In genomic region chr19:4698856-4699255, GRCm38 (mm10) we compare ENCODE assay signal across 8 mouse cellular contexts. TPM values are rescaled to one million over a fixed set of nuclear protein-coding genes. Genes with fewer than 3 reads are reported as not detected.
A peak's percentile ranks its signal among the peaks of the same experiment; 100 is the strongest.
DNase-seq lines count a peak whose midpoint lies in the region; ATAC-seq and TF ChIP-seq lines count a peak whose summit lies in the region.

No protein-coding gene starts in this region.

- H3K36me3 ChIP-seq in hindbrain, postnatal 0 days (ENCODE audit: insufficient read depth, low read length) = no peaks in the 10 kb centered on the region

- peak overlapping the region; percentile 74 for H3K4me2 ChIP-seq in hindbrain, postnatal 0 days (ENCODE audit: low read depth, low read length)

- H3K9ac ChIP-seq in hindbrain, postnatal 0 days (replicated peaks; ENCODE audit: low read length) = peak overlapping the region; percentile 71

- H3K9me3 ChIP-seq in hindbrain, postnatal 0 days (ENCODE audit: low read length) = no peaks in the 10 kb centered on the region

- ATAC-seq in hindbrain, postnatal 0 days = no peak

- peak in 1 of 2 experiments; percentile 21 for DNase-seq in layer of hippocampus, adult 2 months (ENCODE audit: low spot score in 2 of 2)
- DNase-seq in layer of hippocampus, adult 9-10 months (ENCODE audit: low spot score) = no peak
- peak; percentile 51 to 58 for DNase-seq in cerebellum, postnatal 36 days
- no peak for DNase-seq in hindbrain, postnatal 0 days (ENCODE audit: low spot score)
- no peak for DNase-seq in adrenal gland, postnatal 4 days (ENCODE audit: low spot score in 2 of 2)
- DNase-seq in lung, postnatal 14 days = no peak
- DNase-seq in thymus, postnatal 14 days = no peak

- TF ChIP-seq POLR2A in olfactory bulb, adult 2 months (IDR thresholded peaks at IDR 0.05; ENCODE audit: insufficient read depth, low read depth, low read length) = no peak

- H3K4me1 ChIP-seq in hindbrain, postnatal 0 days (ENCODE audit: insufficient read depth, low read length) = peaks cover 11% of the 10 kb centered on the region; the same call in 1 of the 2 replicates
- peaks cover 21% of the 10 kb centered on the region for H3K4me1 ChIP-seq in olfactory bulb, adult 2 months (ENCODE audit: control insufficient read depth, insufficient read depth, low read length)

- H3K27ac ChIP-seq in layer of hippocampus, adult 2 months = peak overlapping the region; percentile 97
- peak overlapping the region; percentile 83; the same call in 1 of the 2 replicates for H3K27ac ChIP-seq in hindbrain, postnatal 0 days
- peak overlapping the region; percentile 62 for H3K27ac ChIP-seq in olfactory bulb, adult 2 months (ENCODE audit: insufficient read depth, low read depth, low read length)

- H3K27me3 ChIP-seq in hindbrain, postnatal 0 days (ENCODE audit: insufficient read depth, low read length) = no peaks in the 10 kb centered on the region

- WGBS in hindbrain, postnatal 0 days = 24% methylated on average over 8 of the region's 8 CpGs
- 23% methylated on average over 8 of the region's 8 CpGs for WGBS in olfactory bulb, adult 2 months

- H3K4me3 ChIP-seq in layer of hippocampus, adult 2 months = peak overlapping the region; percentile 64
- H3K4me3 ChIP-seq in hindbrain, postnatal 0 days (ENCODE audit: low read length) = peak overlapping the region; percentile 57
- H3K4me3 ChIP-seq in olfactory bulb, adult 2 months (ENCODE audit: insufficient read depth, low read depth, low read length) = peak overlapping the region; percentile 17

- no peak for TF ChIP-seq CTCF in layer of hippocampus, adult 2 months (conservative IDR thresholded peaks at IDR 0.05)
- no peak for TF ChIP-seq CTCF in hindbrain, postnatal 0 days (IDR thresholded peaks at IDR 0.05; ENCODE audit: low read depth)
- TF ChIP-seq CTCF in olfactory bulb, adult 2 months (IDR thresholded peaks at IDR 0.05; ENCODE audit: insufficient read depth, low read depth, low read length) = no peak

RNA-seq across cellular contexts. Expression of gene Gm960, which starts 0.4 kb away (rescaled TPM):
- total RNA-seq in layer of hippocampus, adult 2 months (2021) = 1 to 10 TPM; 1.2 to 2.5 TPM
- 1.3 and 4.2 TPM in 2 replicates for total RNA-seq in hindbrain, postnatal 0 days (2014; rRNA removed)
- polyA plus RNA-seq in hindbrain, postnatal 0 days (2015; fragmentation: Nextera tagmentation; extraction: Ambion mirVana) = 5.2 and 5.5 TPM in 2 replicates
- polyA plus RNA-seq in olfactory bulb, adult 2 months (2012; ENCODE audit: insufficient read depth, insufficient read length, low replicate concordance, missing spikeins) = not detected in 2 replicates
- under 1 TPM; 0.28 to 0.56 TPM for total RNA-seq in adrenal gland, postnatal 4 days (2021)

RNA-seq across cellular contexts. Expression of gene Sptbn2, which starts 12.1 kb away (rescaled TPM):
- total RNA-seq in layer of hippocampus, adult 2 months (2021) = 100 to 1,000 TPM; 588 to 591 TPM
- 143 and 164 TPM in 2 replicates for total RNA-seq in hindbrain, postnatal 0 days (2014; rRNA removed)
- 17.9 TPM in 2 replicates for polyA plus RNA-seq in hindbrain, postnatal 0 days (2015; fragmentation: Nextera tagmentation; extraction: Ambion mirVana)
- polyA plus RNA-seq in olfactory bulb, adult 2 months (2012; ENCODE audit: insufficient read depth, insufficient read length, low replicate concordance, missing spikeins) = 60.8 TPM in 1 of 2 replicates, not detected in the other
- total RNA-seq in adrenal gland, postnatal 4 days (2021) = 1 to 10 TPM; 4.7 to 5.3 TPM

RNA-seq across cellular contexts. Expression of gene Rbm4b, which starts 57.4 kb away (rescaled TPM):
- 10 to 100 TPM; 16.8 to 17.9 TPM for total RNA-seq in layer of hippocampus, adult 2 months (2021)
- total RNA-seq in hindbrain, postnatal 0 days (2014; rRNA removed) = 59.2 and 69.4 TPM in 2 replicates
- 81.8 and 84.8 TPM in 2 replicates for polyA plus RNA-seq in hindbrain, postnatal 0 days (2015; fragmentation: Nextera tagmentation; extraction: Ambion mirVana)
- not detected in 2 replicates for polyA plus RNA-seq in olfactory bulb, adult 2 months (2012; ENCODE audit: insufficient read depth, insufficient read length, low replicate concordance, missing spikeins)
- total RNA-seq in adrenal gland, postnatal 4 days (2021) = 10 to 100 TPM; 15.7 to 15.9 TPM

Comparison
In these comparisons a context has a peak if more than half of its experiments do, and no peak if none do; other contexts are left out.
1. DNase-seq: peak in cerebellum, postnatal 36 days (2 of 2); none in layer of hippocampus, adult 9-10 months (single experiment), hindbrain, postnatal 0 days (single experiment), adrenal gland, postnatal 4 days (0 of 2), lung, postnatal 14 days (single experiment) and thymus, postnatal 14 days (single experiment).
2. RNA of gene Sptbn2, which starts 12.1 kb away (total RNA-seq): 588 to 591 TPM in layer of hippocampus, adult 2 months and 143 to 164 TPM in hindbrain, postnatal 0 days; 4.7 to 5.3 TPM in adrenal gland, postnatal 4 days; every median in the first group is over 10 times any median in the second.
3. Peak in every context shown above with its lines, with median percentiles within 50 percentile points of each other: H3K27ac ChIP-seq and H3K4me3 ChIP-seq.